Mouse (Mus musculus): ENCODE measurements at regions not wholly inside any gene's neighbourhood (a gene's known extent, or its start where the extent isn't known, plus 50 kb on each side); places are given as distances from the start of the nearest gene placed in this dataset.
A peak's percentile ranks its signal among the peaks of the same experiment; 100 is the strongest.

DNA sequence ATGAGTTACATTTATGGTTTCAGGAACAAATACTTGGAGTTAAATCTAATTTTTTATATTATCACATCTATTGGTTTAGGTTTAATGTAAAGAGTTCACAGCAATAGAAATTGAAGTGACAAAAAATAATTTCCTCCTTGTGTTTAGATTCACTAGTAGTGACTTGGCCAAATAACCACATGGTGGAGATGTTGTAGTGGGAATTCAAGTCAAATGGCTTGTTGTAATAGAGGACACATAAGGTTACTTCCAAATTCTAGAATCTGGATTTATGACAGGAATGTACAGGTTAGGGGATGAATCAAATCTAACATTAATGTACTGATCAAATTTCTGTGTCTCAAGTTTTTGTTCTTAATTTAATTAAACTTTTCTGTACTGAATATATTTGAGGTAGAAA lies 526.4 kb upstream of the Klhl1 start:
- no peaks in the 10 kb centered on the region for H3K36me3 ChIP-seq (replicated peaks)
- ATAC-seq (replicated peaks), result peak; percentile 78; the same call in 1 of the 2 replicates
- no peak overlapping the region for H3K4me2 ChIP-seq

DNA sequence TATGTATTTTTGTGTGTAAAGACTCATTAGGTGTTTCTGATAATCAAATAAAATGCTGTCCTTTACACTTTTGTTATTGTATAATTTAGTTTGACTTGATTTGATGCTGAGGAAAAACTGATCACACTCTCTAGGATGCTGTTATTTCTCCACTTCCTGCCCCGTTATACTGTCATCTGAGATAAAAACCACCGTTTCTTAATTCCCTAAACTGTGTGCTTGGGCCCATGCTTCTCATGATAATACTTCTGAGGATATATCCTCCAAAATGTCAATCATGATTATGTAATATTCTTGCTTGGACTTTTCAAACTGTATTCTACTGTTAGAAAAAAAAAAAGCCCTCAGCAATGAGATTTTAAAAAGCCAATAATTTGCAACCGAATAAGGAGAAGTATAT lies 520.9 kb upstream of the Klhl1 start:
- 83% methylated on average over 3 of the region's 3 CpGs for WGBS
- no peaks in the 10 kb centered on the region for H3K4me1 ChIP-seq

More for the DNA sequence above, 526.4 kb upstream of the Klhl1 start:
- no peak overlapping the region for H3K4me3 ChIP-seq
- H3K27ac ChIP-seq, result no peak overlapping the region
- no peaks in the 10 kb centered on the region for H3K27me3 ChIP-seq (replicated peaks)
- no peak overlapping the region for H3K9ac ChIP-seq
- H3K9me3 ChIP-seq, result no peaks in the 10 kb centered on the region
- H3K4me1 ChIP-seq, result no peaks in the 10 kb centered on the region

GRCm38 (mm10) chr14:97028528-97028927 lies 509.6 kb upstream of the Klhl1 start:
- no peak overlapping the region for H3K27ac ChIP-seq
- no peaks in the 10 kb centered on the region for H3K36me3 ChIP-seq (replicated peaks)
- no peaks in the 10 kb centered on the region for H3K4me1 ChIP-seq
- H3K4me2 ChIP-seq, result no peak overlapping the region
- 89% methylated on average over 4 of the region's 4 CpGs for WGBS
- no peak overlapping the region for H3K9ac ChIP-seq
- H3K4me3 ChIP-seq, result no peak overlapping the region
- H3K27me3 ChIP-seq (replicated peaks), result no peaks in the 10 kb centered on the region
- no peak for ATAC-seq (replicated peaks)
- no peaks in the 10 kb centered on the region for H3K9me3 ChIP-seq

More for the DNA sequence above, 520.9 kb upstream of the Klhl1 start:
- no peak overlapping the region for H3K27ac ChIP-seq
- no peak overlapping the region for H3K9ac ChIP-seq
- H3K27me3 ChIP-seq (replicated peaks), result no peaks in the 10 kb centered on the region
- H3K36me3 ChIP-seq (replicated peaks), result no peaks in the 10 kb centered on the region
- no peak for ATAC-seq (replicated peaks)
- H3K4me2 ChIP-seq, result no peak overlapping the region
- H3K9me3 ChIP-seq, result no peaks in the 10 kb centered on the region
- H3K4me3 ChIP-seq, result no peak overlapping the region

GRCm38 (mm10) chr14:97006294-97006693 lies 487.4 kb upstream of the Klhl1 start:
- ATAC-seq (replicated peaks), result no peak

GRCm38 (mm10) chr14:96995081-96995480 lies 476.2 kb upstream of the Klhl1 start:
- no peak overlapping the region for H3K4me3 ChIP-seq
- no peak overlapping the region for H3K27ac ChIP-seq
- H3K27me3 ChIP-seq (replicated peaks), result no peaks in the 10 kb centered on the region
- no peaks in the 10 kb centered on the region for H3K36me3 ChIP-seq (replicated peaks)
- no peak overlapping the region for H3K4me2 ChIP-seq
- no peak for ATAC-seq (replicated peaks)
- H3K9me3 ChIP-seq, result no peaks in the 10 kb centered on the region
- H3K4me1 ChIP-seq, result no peaks in the 10 kb centered on the region
- 13% methylated on average over 3 of the region's 3 CpGs for WGBS
- no peak overlapping the region for H3K9ac ChIP-seq

More at GRCm38 (mm10) chr14:97006294-97006693, 487.4 kb upstream of the Klhl1 start:
- Histone ChIP-seq H3K27ac (no peak overlapping the region), H3K4me1 (no peaks in the 10 kb centered on the region), H3K4me3 (no peak overlapping the region), H3K9ac (no peak overlapping the region), H3K4me2 (no peak overlapping the region), H3K36me3 (replicated peaks) (no peaks in the 10 kb centered on the region), H3K27me3 (replicated peaks) (no peaks in the 10 kb centered on the region), H3K9me3 (no peaks in the 10 kb centered on the region)
- 90% methylated on average over 3 of the region's 3 CpGs for WGBS

DNA sequence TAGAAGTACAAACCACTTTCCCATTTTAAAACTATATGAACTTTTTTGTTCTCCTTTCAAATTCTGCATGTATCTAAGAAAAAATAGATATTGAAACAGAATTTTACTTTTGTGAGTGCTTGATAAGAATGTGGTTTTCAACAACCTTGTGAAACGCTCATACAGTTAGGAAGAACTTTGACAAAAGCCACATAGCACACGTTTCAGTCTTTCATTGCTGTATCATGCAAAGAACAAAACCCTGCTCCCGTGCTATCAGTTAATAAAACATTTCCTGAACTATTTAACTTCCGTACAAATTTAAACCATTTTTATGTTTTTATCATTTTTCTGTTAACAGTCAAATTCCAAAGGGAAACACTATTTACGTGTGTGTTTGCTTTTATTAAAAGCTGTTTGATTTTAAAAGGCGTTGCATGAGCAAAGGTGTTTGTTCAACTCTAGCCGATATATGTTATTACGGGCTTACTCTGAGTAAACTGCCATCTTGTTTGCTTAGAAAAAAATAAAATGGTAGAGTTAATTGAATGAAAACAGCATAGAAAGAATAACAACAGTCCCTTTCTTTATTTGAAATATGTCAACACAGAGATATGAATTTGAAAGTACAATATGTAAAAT lies 471.8 kb upstream of the Klhl1 start:
- no peaks in the 10 kb centered on the region for H3K9me3 ChIP-seq
- 84% methylated on average over 8 of the region's 8 CpGs for WGBS
- H3K27ac ChIP-seq, result no peak overlapping the region
- no peak overlapping the region for H3K4me2 ChIP-seq
- ATAC-seq (replicated peaks), result no peak
- no peaks in the 10 kb centered on the region for H3K4me1 ChIP-seq
- no peaks in the 10 kb centered on the region for H3K27me3 ChIP-seq (replicated peaks)
- no peak overlapping the region for H3K4me3 ChIP-seq
- no peaks in the 10 kb centered on the region for H3K36me3 ChIP-seq (replicated peaks)
- H3K9ac ChIP-seq, result no peak overlapping the region

DNA sequence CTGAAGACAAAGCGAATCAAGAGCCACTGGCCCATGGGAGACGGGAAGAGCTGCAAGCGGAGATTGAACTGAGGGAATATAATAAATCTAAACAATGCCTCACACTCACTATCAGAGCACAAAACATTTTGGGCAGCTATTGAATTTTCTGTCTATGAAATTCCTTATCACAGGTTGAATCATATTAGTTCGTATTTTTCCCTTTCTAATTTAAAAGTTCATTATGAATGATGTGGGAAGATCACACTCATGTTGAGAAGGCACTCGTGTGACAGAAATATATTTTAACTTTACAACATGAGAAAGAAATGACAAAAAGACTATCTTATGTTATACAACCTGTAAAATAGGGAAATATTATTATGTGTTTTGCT lies 444.2 kb upstream of the Klhl1 start:
- Histone ChIP-seq H3K4me3 (no peak overlapping the region), H3K4me1 (no peaks in the 10 kb centered on the region), H3K27me3 (replicated peaks) (no peaks in the 10 kb centered on the region; the same call in 1 of the 2 replicates), H3K9ac (no peak overlapping the region), H3K27ac (no peak overlapping the region), H3K9me3 (no peaks in the 10 kb centered on the region), H3K4me2 (no peak overlapping the region), H3K36me3 (replicated peaks) (no peaks in the 10 kb centered on the region)
- ATAC-seq (replicated peaks), result no peak
- WGBS, result 21% methylated on average over 5 of the region's 5 CpGs

DNA sequence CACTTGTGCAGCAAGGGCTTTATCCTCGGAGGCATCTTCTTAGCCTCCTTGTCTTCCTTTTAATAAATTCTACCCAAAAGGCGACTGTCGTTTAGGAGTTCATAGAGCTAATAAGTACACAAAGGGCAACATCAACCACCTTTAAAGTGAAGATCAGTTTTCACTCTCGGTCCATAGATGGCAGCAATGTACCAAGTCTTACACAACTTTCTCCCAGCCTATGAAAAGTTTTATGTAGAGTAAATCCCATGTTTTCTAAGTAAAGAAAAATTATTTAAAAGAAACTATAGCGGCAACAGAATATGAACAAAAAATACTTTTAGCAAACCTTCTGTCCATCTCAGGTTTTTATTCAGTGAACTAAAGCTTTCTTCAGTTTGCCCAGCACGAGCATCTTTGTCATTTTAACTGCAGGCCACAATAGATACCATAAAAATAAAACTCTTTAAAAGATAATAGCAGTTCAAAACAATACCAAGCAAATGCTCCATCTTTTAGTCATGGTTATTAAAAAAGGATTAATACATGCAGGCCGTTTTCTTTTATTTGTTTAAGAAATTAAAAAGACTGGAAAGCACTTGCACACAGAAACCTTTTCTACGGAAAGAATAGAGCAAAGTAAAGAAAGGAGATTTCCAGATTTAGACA lies 443.6 kb upstream of the Klhl1 start:
- Histone ChIP-seq H3K9me3 (no peaks in the 10 kb centered on the region), H3K27me3 (replicated peaks) (no peaks in the 10 kb centered on the region; the same call in 1 of the 2 replicates), H3K4me1 (no peaks in the 10 kb centered on the region), H3K36me3 (replicated peaks) (no peaks in the 10 kb centered on the region), H3K4me3 (no peak overlapping the region), H3K9ac (no peak overlapping the region), H3K27ac (no peak overlapping the region), H3K4me2 (no peak overlapping the region)
- WGBS, result 18% methylated on average over 8 of the region's 8 CpGs
- 0 out of 2 replicates have a peak, but pooled peaks have one; percentile 52 for ATAC-seq (replicated peaks)

GRCm38 (mm10) chr14:96956115-96956514 lies 437.2 kb upstream of the Klhl1 start:
- Histone ChIP-seq H3K9ac (no peak overlapping the region), H3K36me3 (replicated peaks) (no peaks in the 10 kb centered on the region), H3K4me1 (no peaks in the 10 kb centered on the region), H3K27me3 (replicated peaks) (no peaks in the 10 kb centered on the region), H3K4me3 (no peak overlapping the region), H3K4me2 (no peak overlapping the region), H3K9me3 (no peaks in the 10 kb centered on the region), H3K27ac (no peak overlapping the region)
- WGBS, result 85% methylated on average over 4 of the region's 4 CpGs
- no peak for ATAC-seq (replicated peaks)

DNA sequence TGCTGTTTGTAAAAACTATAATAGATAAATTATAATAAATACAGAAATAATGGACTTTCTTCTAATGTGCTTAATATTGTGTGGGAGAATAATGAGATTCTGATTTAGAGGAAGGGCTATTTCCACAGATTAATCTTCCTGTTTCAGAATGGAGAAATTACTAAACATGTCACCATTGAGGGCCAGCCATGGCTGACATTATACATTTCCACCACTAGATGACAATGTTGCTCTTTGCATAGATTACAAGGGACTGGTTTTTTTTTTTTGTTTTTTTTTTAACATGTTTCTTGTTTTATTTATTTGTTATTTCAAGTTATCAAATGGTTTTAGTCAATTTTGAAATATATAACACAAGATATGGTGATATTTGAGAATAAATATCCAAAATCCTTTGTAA lies 435.6 kb upstream of the Klhl1 start:
- Histone ChIP-seq H3K27me3 (replicated peaks) (no peaks in the 10 kb centered on the region), H3K9me3 (no peaks in the 10 kb centered on the region), H3K27ac (no peak overlapping the region), H3K4me1 (no peaks in the 10 kb centered on the region), H3K9ac (no peak overlapping the region), H3K4me3 (no peak overlapping the region), H3K4me2 (no peak overlapping the region), H3K36me3 (replicated peaks) (no peaks in the 10 kb centered on the region)
- ATAC-seq (replicated peaks), result no peak

GRCm38 (mm10) chr14:96908737-96909136 lies 389.8 kb upstream of the Klhl1 start:
- Histone ChIP-seq H3K9ac (no peak overlapping the region), H3K27me3 (replicated peaks) (no peaks in the 10 kb centered on the region), H3K27ac (no peak overlapping the region), H3K4me1 (no peaks in the 10 kb centered on the region), H3K9me3 (no peaks in the 10 kb centered on the region), H3K4me3 (no peak overlapping the region), H3K36me3 (replicated peaks) (no peaks in the 10 kb centered on the region), H3K4me2 (no peak overlapping the region)
- peak; percentile 30; the same call in 1 of the 2 replicates for ATAC-seq (replicated peaks)
- 7% methylated on average over 2 of the region's 2 CpGs for WGBS

- ATAC-seq (replicated peaks), result no peak
- WGBS, result 83% methylated on average over 3 of the region's 3 CpGs
- no peaks in the 10 kb centered on the region for H3K27me3 ChIP-seq (replicated peaks)
Measured at GRCm38 (mm10) chr14:96879701-96880100, 360.8 kb upstream of the Klhl1 start.

GRCm38 (mm10) chr14:96871969-96872368 lies 353.1 kb upstream of the Klhl1 start:
- no peaks in the 10 kb centered on the region for H3K27me3 ChIP-seq (replicated peaks)
- no peak overlapping the region for H3K27ac ChIP-seq
- H3K9ac ChIP-seq, result no peak overlapping the region
- ATAC-seq (replicated peaks), result no peak
- H3K4me1 ChIP-seq, result no peaks in the 10 kb centered on the region
- WGBS, result 85% methylated on average over 4 of the region's 4 CpGs
- no peaks in the 10 kb centered on the region for H3K36me3 ChIP-seq (replicated peaks)
- no peak overlapping the region for H3K4me2 ChIP-seq
- H3K4me3 ChIP-seq, result no peak overlapping the region
- no peaks in the 10 kb centered on the region for H3K9me3 ChIP-seq

More at GRCm38 (mm10) chr14:96879701-96880100, 360.8 kb upstream of the Klhl1 start:
- no peaks in the 10 kb centered on the region for H3K4me1 ChIP-seq
- no peak overlapping the region for H3K9ac ChIP-seq
- no peaks in the 10 kb centered on the region for H3K36me3 ChIP-seq (replicated peaks)
- no peak overlapping the region for H3K4me3 ChIP-seq
- no peaks in the 10 kb centered on the region for H3K9me3 ChIP-seq
- H3K4me2 ChIP-seq, result no peak overlapping the region
- no peak overlapping the region for H3K27ac ChIP-seq

All from midbrain, embryonic 15.5 days (tissue).